Mouse (Mus musculus) neural tube, embryonic 12.5 days (tissue): ENCODE results near the gene Lbp. TPM values are rescaled to one million over a fixed set of nuclear protein-coding genes. Genes with fewer than 3 reads are reported as not detected.
A peak's percentile ranks its signal among the peaks of the same experiment; 100 is the strongest.

Experiments
- ATAC-seq: fragments of 200-750 bp; cut with Nextera tagmentation; 2 replicates; pipeline ENCODE4 v1.8.0; 2017; ENCODE audit warnings: low read depth, mild to moderate bottlenecking, moderate TSS enrichment, moderate library complexity; ENCODE audit not compliant: low FRiP score
- H3K27ac ChIP-seq: fragments of 300-500 bp; sonication (generic); 2 replicates; pipeline ENCODE4 v1.5.1; 2016
- H3K27me3 ChIP-seq: fragments of 300-500 bp; sonication (generic); replicated peaks from 2 replicates; pipeline ENCODE4 v1.6.1; 2016; ENCODE audit warnings: mild to moderate bottlenecking
- H3K36me3 ChIP-seq: fragments of 300-500 bp; sonication (generic); 2 replicates; pipeline ENCODE4 v1.6.1; 2016; ENCODE audit warnings: mild to moderate bottlenecking
- H3K4me1 ChIP-seq: fragments of 300-500 bp; sonication (generic); 2 replicates; pipeline ENCODE4 v1.6.1; 2016
- H3K4me2 ChIP-seq: fragments of 300-500 bp; sonication (generic); replicated peaks from 2 replicates; pipeline ENCODE4 v1.6.1; 2016; ENCODE audit warnings: mild to moderate bottlenecking
- H3K4me3 ChIP-seq: fragments of 300-500 bp; sonication (generic); 2 replicates; pipeline ENCODE4 v1.5.1; 2016
- H3K9ac ChIP-seq: fragments of 300-500 bp; sonication (generic); 2 replicates; pipeline ENCODE4 v1.6.1; 2016; ENCODE audit warnings: mild to moderate bottlenecking
- H3K9me3 ChIP-seq: fragments of 300-500 bp; sonication (generic); 2 replicates; pipeline ENCODE4 v1.6.1; 2016; ENCODE audit warnings: mild to moderate bottlenecking
- WGBS: fragments of 180-500 bp; shearing (Covaris S2); methylation state at CpG from one replicate; pipeline ENCODE4 v1.1.7; 2016; 5-methylcytosine and 5-hydroxymethylcytosine counted together
- polyA plus RNA-seq: library from polyadenylated mRNA; unstranded; fragments of >200 nt; fragmentation: Nextera tagmentation; extraction: Ambion mirVana; gene quantifications from 2 replicates; pipeline ENCODE4 v1.2.1, GENCODE M21; 2016

Gene Lbp
- polyA plus RNA-seq, 1 experiment from 2014 or later: 2.5 TPM

DNA sequence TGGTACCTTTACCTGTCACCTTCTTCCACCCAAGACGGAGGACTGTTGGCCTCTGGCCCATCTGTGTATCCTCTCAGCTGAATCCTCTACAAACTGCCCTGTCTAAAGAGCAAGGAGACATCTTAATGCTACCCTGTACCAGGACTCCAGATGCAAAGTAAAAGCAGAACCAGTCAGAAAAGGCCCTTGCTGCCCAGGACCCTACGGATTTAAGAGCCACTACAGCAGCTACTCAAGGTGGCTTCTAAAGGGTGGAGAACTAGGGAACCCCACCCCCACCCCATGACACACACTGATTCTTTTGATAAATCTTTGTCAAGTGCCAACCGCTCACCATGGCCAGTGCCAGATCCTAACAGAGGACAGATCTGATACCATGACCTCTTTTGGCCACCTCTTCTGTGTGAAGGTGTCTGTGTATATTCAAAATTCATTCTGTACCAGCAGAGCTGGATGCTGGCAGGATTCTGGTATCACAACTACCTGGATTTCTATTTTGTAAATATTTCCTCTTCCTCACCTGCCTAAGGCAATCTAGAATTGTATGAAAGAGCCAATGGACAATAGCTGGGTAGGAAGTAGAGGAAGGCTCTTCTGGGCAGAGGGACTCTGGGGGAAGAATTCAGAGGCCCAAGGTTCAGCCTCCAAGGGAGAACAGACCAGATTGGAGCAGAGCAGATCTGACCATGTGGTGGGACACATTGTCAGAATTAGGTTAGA is 46.7 kb downstream of the Lbp start:
- no peaks in the 10 kb centered on the region for H3K27me3 ChIP-seq
- H3K4me2 ChIP-seq: no peak overlapping the region
- 90% methylated on average over 3 of the region's 3 CpGs for WGBS
- H3K4me3 ChIP-seq: no peak overlapping the region
- H3K9ac ChIP-seq: no peak overlapping the region
- H3K36me3 ChIP-seq: peaks cover 50% of the 10 kb centered on the region
- H3K27ac ChIP-seq: no peak overlapping the region
- no peak for ATAC-seq
- H3K4me1 ChIP-seq: no peaks in the 10 kb centered on the region
- no peaks in the 10 kb centered on the region for H3K9me3 ChIP-seq

- no peak overlapping the region for H3K27ac ChIP-seq
These were observed 48.2 kb downstream of the Lbp start for GRCm38 (mm10) chr2:158354348-158355114.

GRCm38 (mm10) chr2:158355238-158355637 is 48.9 kb downstream of the Lbp start:
- no peak overlapping the region for H3K27ac ChIP-seq
- H3K36me3 ChIP-seq: peaks cover 71% of the 10 kb centered on the region
- no peak overlapping the region for H3K4me3 ChIP-seq
- ATAC-seq: no peak
- H3K4me2 ChIP-seq: no peak overlapping the region
- H3K27me3 ChIP-seq: no peaks in the 10 kb centered on the region
- WGBS: 90% methylated on average over 2 of the region's 2 CpGs
- H3K9me3 ChIP-seq: no peaks in the 10 kb centered on the region
- H3K4me1 ChIP-seq: peaks cover 11% of the 10 kb centered on the region
- H3K9ac ChIP-seq: no peak overlapping the region

More at GRCm38 (mm10) chr2:158354348-158355114, 48.2 kb downstream of the Lbp start:
- 84% methylated on average over 7 of the region's 7 CpGs for WGBS
- Histone ChIP-seq H3K27me3 (no peaks in the 10 kb centered on the region), H3K4me2 (no peak overlapping the region), H3K4me3 (no peak overlapping the region), H3K4me1 (peaks cover 4% of the 10 kb centered on the region; the same call in 1 of the 2 replicates), H3K9me3 (no peaks in the 10 kb centered on the region), H3K9ac (no peak overlapping the region), H3K36me3 (peaks cover 66% of the 10 kb centered on the region)
- no peak for ATAC-seq

GRCm38 (mm10) chr2:158356121-158356520 is 49.8 kb downstream of the Lbp start:
- Histone ChIP-seq H3K27ac (no peak overlapping the region), H3K9ac (no peak overlapping the region), H3K4me2 (no peak overlapping the region), H3K4me1 (peaks cover 18% of the 10 kb centered on the region), H3K9me3 (no peaks in the 10 kb centered on the region), H3K4me3 (no peak overlapping the region), H3K36me3 (peaks cover 71% of the 10 kb centered on the region), H3K27me3 (no peaks in the 10 kb centered on the region)
- 92% methylated on average over 5 of the region's 5 CpGs for WGBS
- ATAC-seq: no peak

DNA sequence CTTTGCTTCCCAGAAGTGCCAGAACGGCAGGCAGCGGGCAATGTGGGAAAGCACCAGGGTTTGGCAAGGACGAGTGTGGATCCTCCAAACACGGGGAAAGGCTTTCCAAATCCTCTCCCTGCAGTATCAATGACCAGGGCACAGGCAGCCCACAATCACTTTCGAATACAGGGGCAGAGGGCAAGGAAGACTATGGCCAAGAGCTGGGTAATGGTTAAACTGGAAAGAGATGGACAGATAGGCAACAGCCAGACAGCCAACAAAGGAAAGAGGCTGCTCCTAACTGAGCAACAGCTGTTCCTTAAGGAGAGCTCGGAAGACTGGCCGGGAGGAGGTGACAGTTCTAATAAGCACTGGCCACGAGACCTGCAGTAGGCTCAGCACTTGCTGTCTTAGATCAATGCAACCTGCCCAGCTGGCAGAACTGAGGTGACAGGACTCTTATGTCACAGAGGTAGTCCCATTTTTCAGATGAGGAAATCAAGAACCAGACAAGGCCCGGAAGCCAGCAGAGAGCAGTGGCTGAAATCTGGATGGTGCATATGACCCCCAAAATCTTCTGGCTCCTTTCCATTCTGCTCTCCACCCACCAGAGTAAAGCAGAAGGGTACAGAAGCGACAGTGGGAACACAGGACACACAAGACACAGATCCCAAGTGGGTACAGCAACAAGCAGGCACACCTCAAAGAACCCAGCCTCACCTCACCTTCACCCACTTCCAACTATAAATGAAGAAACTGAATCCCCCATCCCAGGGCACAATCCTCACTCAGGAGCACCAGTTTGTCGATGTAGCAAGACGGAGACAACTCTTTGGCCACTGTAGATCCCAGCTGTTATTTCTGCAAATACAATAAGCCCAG is 53.7 kb downstream of the Lbp start:
- peaks cover 51% of the 10 kb centered on the region for H3K36me3 ChIP-seq
- H3K4me2 ChIP-seq: peak overlapping the region; percentile 88
- WGBS: 69% methylated on average over 12 of the region's 12 CpGs
- no peaks in the 10 kb centered on the region for H3K9me3 ChIP-seq
- H3K4me1 ChIP-seq: peaks cover 18% of the 10 kb centered on the region
- no peak overlapping the region for H3K27ac ChIP-seq
- peak overlapping the region; percentile 83 for H3K9ac ChIP-seq
- no peak for ATAC-seq
- no peaks in the 10 kb centered on the region for H3K27me3 ChIP-seq
- peak overlapping the region; percentile 69 for H3K4me3 ChIP-seq

GRCm38 (mm10) chr2:158360873-158361677 is 54.8 kb downstream of the Lbp start:
- H3K4me2 ChIP-seq: peak overlapping the region; percentile 88
- under 1% methylated on average over 41 of the region's 41 CpGs for WGBS
- peak overlapping the region; percentile 69 for H3K4me3 ChIP-seq
- 0 out of 2 replicates have a peak overlapping the region, but pooled peaks have one; percentile 11 for H3K27ac ChIP-seq
- no peaks in the 10 kb centered on the region for H3K9me3 ChIP-seq
- ATAC-seq: peak; percentile 87
- H3K36me3 ChIP-seq: peaks cover 40% of the 10 kb centered on the region
- no peaks in the 10 kb centered on the region for H3K27me3 ChIP-seq
- H3K9ac ChIP-seq: peak overlapping the region; percentile 83
- H3K4me1 ChIP-seq: peaks cover 18% of the 10 kb centered on the region

DNA sequence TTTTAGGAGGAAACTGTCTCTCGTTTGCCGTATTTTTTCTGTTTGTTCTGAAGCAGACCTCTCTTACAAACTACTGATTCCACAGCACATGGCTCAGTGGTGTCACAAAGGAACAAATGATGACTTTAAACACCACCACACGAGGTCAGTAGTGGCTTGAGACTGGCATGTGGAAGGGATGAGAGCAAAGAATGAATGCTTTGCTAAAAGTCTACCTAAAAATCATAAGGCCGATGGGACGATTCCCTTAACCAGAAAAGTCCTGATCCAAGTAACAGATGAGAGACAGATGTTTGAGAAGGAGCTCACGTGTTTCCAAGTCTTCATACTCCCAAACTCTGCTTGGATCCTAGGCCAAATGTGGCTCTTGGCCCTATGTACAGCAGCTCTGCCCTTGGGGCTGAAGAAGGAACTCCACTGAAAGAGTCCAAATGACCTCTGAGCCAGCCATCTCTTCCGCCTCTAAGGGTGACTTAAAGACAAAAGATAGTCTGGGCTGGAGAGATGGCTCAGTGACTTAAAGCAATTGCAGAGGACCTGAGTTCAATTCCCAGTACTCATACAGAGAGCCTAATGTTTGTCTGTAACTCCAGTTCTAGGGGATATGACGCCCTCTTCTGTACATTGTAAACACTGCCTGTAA is 55.5 kb downstream of the Lbp start:
- Histone ChIP-seq H3K4me3 (no peak overlapping the region), H3K27me3 (no peaks in the 10 kb centered on the region), H3K36me3 (peaks cover 33% of the 10 kb centered on the region), H3K9ac (no peak overlapping the region), H3K27ac (no peak overlapping the region), H3K4me2 (peak overlapping the region; percentile 88), H3K9me3 (no peaks in the 10 kb centered on the region), H3K4me1 (peaks cover 18% of the 10 kb centered on the region)
- peak; percentile 59; the same call in 1 of the 2 replicates for ATAC-seq
- 44% methylated on average over 8 of the region's 8 CpGs for WGBS

- Histone ChIP-seq H3K4me2 (no peak overlapping the region), H3K4me1 (peaks cover 14% of the 10 kb centered on the region), H3K9me3 (no peaks in the 10 kb centered on the region), H3K27ac (no peak overlapping the region), H3K9ac (no peak overlapping the region), H3K27me3 (no peaks in the 10 kb centered on the region), H3K4me3 (no peak overlapping the region), H3K36me3 (peaks cover 9% of the 10 kb centered on the region)
- 87% methylated on average over 4 of the region's 4 CpGs for WGBS
- no peak for ATAC-seq
These were observed 57.9 kb downstream of the Lbp start for GRCm38 (mm10) chr2:158364175-158364574.

DNA sequence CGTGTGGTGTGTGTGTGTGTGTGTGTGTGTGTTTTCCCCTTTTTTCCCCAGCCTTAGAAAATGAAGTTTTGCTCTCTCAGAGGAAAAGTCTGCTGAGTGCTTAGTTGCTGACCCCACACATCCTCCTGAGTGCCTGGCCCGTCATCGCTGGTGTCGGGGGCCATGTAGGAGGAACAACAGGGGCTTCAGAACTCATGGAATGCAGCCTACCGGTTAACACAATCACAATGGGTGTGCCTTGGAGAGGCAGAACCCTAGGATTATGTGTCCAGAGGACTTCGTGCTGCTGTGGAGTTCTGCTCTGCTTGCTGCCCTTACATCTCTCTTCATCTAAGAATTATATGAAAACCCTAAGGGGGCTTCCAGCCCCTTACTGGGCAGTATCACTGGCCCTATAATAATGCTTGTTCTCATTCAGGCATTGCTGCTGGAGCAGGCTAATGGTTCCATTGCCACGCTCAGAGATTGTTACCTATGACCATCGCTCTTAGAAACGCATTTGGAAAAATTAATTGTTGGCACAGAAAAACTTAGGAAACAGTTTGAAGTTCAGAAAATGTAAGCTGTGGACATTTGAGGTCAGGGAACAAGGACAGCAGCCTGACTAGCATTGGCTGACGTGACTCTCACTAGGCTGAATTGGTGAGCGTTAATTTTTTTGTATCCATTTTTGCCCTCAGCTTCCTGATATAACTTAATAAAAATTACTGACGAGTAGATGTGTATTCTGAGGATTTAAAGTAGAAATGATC is 59.0 kb downstream of the Lbp start:
- Histone ChIP-seq H3K36me3 (no peaks in the 10 kb centered on the region), H3K27me3 (no peaks in the 10 kb centered on the region), H3K9ac (no peak overlapping the region), H3K4me1 (peaks cover 6% of the 10 kb centered on the region), H3K4me2 (no peak overlapping the region), H3K4me3 (no peak overlapping the region), H3K27ac (no peak overlapping the region), H3K9me3 (no peaks in the 10 kb centered on the region)
- 77% methylated on average over 12 of the region's 12 CpGs for WGBS
- no peak for ATAC-seq

- no peaks in the 10 kb centered on the region for H3K9me3 ChIP-seq
- no peaks in the 10 kb centered on the region for H3K4me1 ChIP-seq
- WGBS: 89% methylated on average over 5 of the region's 5 CpGs
- H3K9ac ChIP-seq: no peak overlapping the region
- H3K4me3 ChIP-seq: no peak overlapping the region
- no peaks in the 10 kb centered on the region for H3K36me3 ChIP-seq
- H3K4me2 ChIP-seq: no peak overlapping the region
- ATAC-seq: no peak
- H3K27me3 ChIP-seq: no peaks in the 10 kb centered on the region
- H3K27ac ChIP-seq: no peak overlapping the region
These were observed 61.4 kb downstream of the Lbp start for GRCm38 (mm10) chr2:158367654-158368053.
